Mouse (Mus musculus): ENCODE results near the gene Rab32. TPM values are rescaled to one million over a fixed set of nuclear protein-coding genes. Genes with fewer than 3 reads are reported as not detected.
"Not testable (repeated sequence)": the region's sequence is repeated elsewhere in the genome, so short reads cannot be mapped to it uniquely, and the experiment has no call there.

Rab32 gene
- 16.9 and 19.0 TPM in 2 replicates for polyA plus RNA-seq (2015; fragmentation: Nextera tagmentation; extraction: Ambion mirVana)

DNA sequence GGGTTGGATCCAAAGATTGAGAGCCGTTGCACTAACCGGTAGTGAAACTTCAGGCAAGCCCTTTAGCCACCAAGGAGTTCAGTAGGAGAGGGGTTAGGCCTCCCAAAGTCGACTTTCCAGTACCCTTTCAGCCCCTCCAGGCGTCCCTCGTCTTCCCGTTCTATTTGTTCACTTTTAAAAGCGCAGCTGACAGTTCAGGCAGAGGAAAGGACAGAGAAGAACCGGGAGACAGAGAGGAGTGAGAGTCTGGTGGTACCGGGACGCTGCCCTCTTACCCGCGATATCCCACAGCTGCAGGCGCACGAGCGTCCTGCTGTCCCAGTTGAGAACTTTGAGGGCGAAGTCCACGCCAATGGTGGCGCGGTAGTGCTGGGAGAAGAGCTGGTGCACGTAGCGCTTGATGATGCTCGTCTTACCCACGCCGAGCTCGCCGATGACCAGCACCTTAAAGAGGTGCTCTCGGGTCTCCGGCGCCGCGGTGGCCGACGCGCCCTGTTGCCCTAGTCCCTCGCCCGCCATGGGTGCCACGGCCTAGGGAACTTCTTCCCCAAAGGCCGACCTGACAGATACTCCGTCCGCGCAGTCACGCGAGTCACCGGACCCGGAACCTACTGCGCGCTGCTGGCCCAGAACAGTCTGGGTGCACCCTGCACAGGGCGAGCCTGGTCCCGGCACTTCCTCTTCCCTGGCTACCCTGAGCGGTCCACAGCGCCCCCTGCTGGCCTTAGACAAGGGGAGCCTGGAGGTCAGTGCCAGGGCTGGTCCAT lies at the start of gene Rab32:
Gene Rab32, minus strand, starts transcription at position 696 of the 767 bp plus-strand sequence.
- DNase-seq (ENCODE audit: low spot score) = peak; percentile 81

- no peak for DNase-seq (ENCODE audit: low spot score)
These were observed 42.7 kb upstream of the Rab32 start for GRCm38 (mm10) chr10:10600771-10601170.

GRCm38 (mm10) chr10:10597495-10597894 lies 39.4 kb upstream of the Rab32 start:
- not testable (repeated sequence) for DNase-seq (ENCODE audit: low spot score)

DNA sequence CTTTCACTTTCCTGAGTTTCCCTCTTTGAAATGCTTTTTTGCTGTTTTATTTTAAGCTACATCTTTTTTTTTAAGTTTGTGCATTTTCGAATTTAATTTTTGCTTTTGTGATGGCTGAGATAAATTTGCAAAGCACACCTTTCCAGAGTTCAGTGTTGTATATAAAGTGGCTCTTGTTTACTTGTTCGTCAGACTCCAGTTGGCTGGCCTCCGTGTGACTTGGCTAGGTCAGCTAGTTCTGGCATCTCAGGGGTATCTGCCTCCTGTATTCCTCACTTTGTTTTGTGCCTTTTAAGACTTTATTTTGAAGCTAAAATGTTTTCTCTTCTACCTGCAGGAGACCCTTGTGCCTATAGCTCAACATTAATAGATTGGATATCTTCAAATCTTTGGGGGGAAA lies 22.7 kb upstream of the Rab32 start:
- DNase-seq (ENCODE audit: low spot score) = no peak

DNA sequence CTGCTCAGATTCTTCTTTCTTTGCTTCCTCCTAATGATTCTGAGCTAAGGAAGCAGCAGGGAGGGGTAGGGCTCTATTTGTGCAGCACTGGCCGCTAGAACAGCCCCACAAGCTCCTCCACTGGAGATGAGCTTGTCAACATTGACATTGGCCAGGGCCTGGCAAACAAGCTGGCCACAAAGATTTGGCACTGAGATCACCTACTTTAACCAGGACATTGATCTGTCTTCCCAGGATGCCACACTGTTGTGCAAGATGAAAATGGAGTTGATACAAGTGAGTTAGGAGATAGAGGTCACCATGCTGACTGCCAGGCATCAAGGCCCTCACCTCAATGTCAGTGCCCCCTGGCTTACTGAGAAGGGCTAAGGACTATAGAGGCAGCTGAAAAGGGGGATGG lies 21.8 kb upstream of the Rab32 start:
- no peak for DNase-seq (ENCODE audit: low spot score)

DNA sequence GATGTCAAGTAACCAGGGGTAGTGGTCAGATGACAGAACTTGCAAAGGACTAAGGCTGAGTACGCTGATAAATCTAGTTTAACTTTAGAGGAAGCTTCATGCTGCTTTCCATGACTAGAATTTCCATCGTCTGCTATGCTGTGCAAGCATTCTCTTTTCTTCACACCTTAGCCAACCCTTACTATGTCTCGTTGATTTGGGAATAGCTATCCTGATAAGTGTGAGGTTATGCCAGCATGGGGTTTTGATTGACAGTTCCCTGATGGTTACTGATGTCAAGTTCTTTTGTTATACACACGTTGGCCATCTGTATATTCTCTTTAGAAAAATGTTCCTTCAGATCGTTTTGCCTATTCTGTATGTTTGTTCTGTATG lies 259 bp upstream of the Rab32 start:
- DNase-seq (ENCODE audit: low spot score) = no peak

DNA sequence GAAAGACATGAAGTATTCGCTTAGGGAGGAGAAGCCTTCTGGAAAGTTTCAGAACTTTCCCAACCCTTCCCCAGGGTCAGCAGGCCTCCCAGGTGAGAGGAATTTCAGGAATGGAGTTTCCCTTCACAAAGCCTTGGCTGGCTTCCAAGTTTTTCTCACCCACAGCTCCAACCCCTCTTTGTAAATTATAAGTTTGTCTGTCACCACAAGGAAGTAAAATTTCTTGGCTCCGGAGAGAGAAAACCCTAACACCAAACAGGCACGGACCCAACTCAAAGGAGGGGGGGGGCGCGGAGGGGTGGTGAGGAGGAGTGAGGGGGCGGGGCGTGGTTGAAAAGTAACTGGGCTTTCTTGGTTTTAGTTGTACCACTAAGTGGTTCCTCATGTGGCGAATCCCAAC lies 980 bp downstream of the Rab32 start:
- DNase-seq (ENCODE audit: low spot score) = peak; percentile 2

DNA sequence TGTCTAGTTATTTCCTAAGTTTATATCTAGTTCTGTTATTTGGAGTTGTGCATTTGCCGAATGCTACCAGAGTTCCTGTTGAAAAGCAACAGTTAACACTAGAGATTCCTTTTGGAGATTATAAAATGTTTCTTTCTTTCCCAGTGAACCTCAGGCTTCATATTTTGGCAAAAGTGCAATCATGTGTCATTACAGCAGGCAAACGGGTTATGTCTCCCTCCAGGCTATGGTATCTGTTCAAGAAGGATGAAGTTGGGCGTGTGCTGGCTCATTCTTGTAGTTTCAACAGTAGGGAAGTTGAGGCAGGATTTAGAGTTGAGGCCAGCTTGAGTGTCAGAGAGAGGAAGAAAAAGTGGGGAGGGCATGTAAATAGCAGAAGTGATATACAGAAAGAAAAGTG lies 2.4 kb downstream of the Rab32 start:
- no peak for DNase-seq (ENCODE audit: low spot score)

GRCm38 (mm10) chr10:10555221-10555620 lies 2.8 kb downstream of the Rab32 start:
- no peak for DNase-seq (ENCODE audit: low spot score)

DNA sequence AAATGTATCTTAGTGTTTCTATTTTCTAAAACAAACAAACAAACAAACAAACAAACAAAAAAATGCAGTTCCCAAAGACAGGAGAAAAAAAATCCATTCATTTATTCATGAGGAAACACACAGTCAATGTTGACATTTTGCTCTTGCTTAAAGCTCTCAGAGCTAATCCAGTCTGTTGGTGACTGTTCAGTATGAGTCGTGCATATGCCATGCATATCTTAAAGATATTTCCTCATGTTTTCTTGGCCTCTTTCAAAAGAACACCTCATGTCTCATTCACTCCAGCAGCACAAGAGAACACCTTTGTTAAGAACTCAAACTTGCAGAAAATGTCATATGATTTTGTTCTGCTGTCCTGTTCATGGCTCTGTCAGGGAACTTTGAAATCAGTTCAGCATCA lies 7.9 kb downstream of the Rab32 start:
- DNase-seq (ENCODE audit: low spot score) = no peak

GRCm38 (mm10) chr10:10546623-10547022 lies 11.4 kb downstream of the Rab32 start:
- DNase-seq (ENCODE audit: low spot score) = no peak

DNA sequence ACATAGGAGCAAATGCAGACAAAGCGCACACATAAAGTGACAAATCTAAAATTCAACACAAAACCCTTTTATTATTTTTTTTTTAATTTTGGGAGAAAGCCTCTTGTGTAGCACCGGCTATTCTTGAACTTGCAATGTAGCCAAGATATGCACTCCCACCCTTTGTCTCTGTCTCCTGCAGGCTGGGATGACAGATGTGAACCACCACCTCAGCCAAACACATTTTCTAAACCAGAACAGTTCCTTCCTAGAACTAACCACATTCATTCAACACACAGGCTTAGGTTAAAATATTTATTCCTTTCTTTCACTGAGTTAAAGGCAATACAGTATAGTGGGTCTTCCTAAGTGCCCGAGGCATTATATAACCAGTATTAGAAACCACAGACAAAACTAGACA lies 13.1 kb downstream of the Rab32 start:
- DNase-seq (ENCODE audit: low spot score) = no peak

Other genes with a start within 250 kb of the Rab32 start
- 0.59 and 0.73 TPM in 2 replicates for gene Adgb, start 85.9 kb downstream of the Rab32 start, polyA plus RNA-seq (2015; fragmentation: Nextera tagmentation; extraction: Ambion mirVana)
- gene Gm10944, start 123.1 kb upstream of the Rab32 start, polyA plus RNA-seq (2015; fragmentation: Nextera tagmentation; extraction: Ambion mirVana) = not detected in 2 replicates